Mouse (Mus musculus) CD8-positive naive resting alpha-beta T cell, adult 2 months (primary cell): ENCODE measurements around the gene Klra8.
"Not testable (repeated sequence)": the region's sequence is repeated elsewhere in the genome, so short reads cannot be mapped to it uniquely, and the experiment has no call there.

Source experiments
- DNase-seq, 2 experiments: peaks; one replicate each; pipeline ENCODE4 v3.0.0; 2022; ENCODE audit warnings: low read depth in 2 of 2, low spot score in 2 of 2

The Klra8 gene

GRCm38 (mm10) chr6:130129798-130130197 lies at the start of gene Klra8:
TSS of gene Klra8 (minus strand) at chr6:130129898.
- not testable (repeated sequence) for DNase-seq

GRCm38 (mm10) chr6:130110485-130110884 lies 19.2 kb downstream of the Klra8 start:
- no peak for DNase-seq

GRCm38 (mm10) chr6:130102743-130103142 lies 27.0 kb downstream of the Klra8 start:
- not testable (repeated sequence) for DNase-seq

GRCm38 (mm10) chr6:130092336-130092948 lies 37.3 kb downstream of the Klra8 start:
- DNase-seq: no peak

- DNase-seq: not testable (repeated sequence)
Measured at GRCm38 (mm10) chr6:130067171-130067570, 62.5 kb downstream of the Klra8 start, which contains the start of gene Klra4. TSS of gene Klra4 (minus strand) at chr6:130067271.
